Comparison of ENCODE assay signal across 8 mouse cellular contexts in genomic region chr9:90163749-90164095, GRCm38 (mm10). TPM values are rescaled to one million over a fixed set of nuclear protein-coding genes. Genes with fewer than 3 reads are reported as not detected.
DNase-seq lines count a peak whose midpoint lies in the region; ATAC-seq and TF ChIP-seq lines count a peak whose summit lies in the region.

No protein-coding gene starts in this region.

- H3K9ac ChIP-seq in lung, postnatal 0 days (replicated peaks; ENCODE audit: low read depth): no peak overlapping the region
- H3K9ac ChIP-seq in stomach, embryonic 16.5 days (ENCODE audit: low read length): peak overlapping the region; percentile 84

- no peak for TF ChIP-seq EP300 in lung, postnatal 0 days (IDR thresholded peaks at IDR 0.05)

- H3K27ac ChIP-seq in lung, postnatal 0 days (ENCODE audit: low read length): no peak overlapping the region
- peak overlapping the region; percentile 82 for H3K27ac ChIP-seq in stomach, embryonic 16.5 days (ENCODE audit: low read length)

- H3K36me3 ChIP-seq in lung, postnatal 0 days (ENCODE audit: insufficient read depth, low read length): no peaks in the 10 kb centered on the region
- no peaks in the 10 kb centered on the region for H3K36me3 ChIP-seq in stomach, embryonic 16.5 days (ENCODE audit: control insufficient read depth, insufficient read depth, low read length)

- H3K4me3 ChIP-seq in lung, postnatal 0 days (ENCODE audit: low read depth, low read length): peak overlapping the region; percentile 52
- peak overlapping the region; percentile 82 for H3K4me3 ChIP-seq in stomach, embryonic 16.5 days (replicated peaks; ENCODE audit: low read length)

- peak; percentile 31 for ATAC-seq in lung, postnatal 0 days
- ATAC-seq in stomach, embryonic 16.5 days (ENCODE audit: insufficient read depth, low FRiP score): peak; percentile 41

- peak overlapping the region; percentile 89 for H3K4me2 ChIP-seq in lung, postnatal 0 days (replicated peaks; ENCODE audit: low read depth, low read length)
- H3K4me2 ChIP-seq in stomach, embryonic 16.5 days (ENCODE audit: low read depth, low read length): peak overlapping the region; percentile 89

- H3K4me1 ChIP-seq in lung, postnatal 0 days (ENCODE audit: insufficient read depth, low read depth, low read length): 0 out of 2 replicates have a peak, but pooled peaks cover 3% of the 10 kb centered on the region
- H3K4me1 ChIP-seq in stomach, embryonic 16.5 days (ENCODE audit: control insufficient read depth, insufficient read depth, low read length): peaks cover 7% of the 10 kb centered on the region; the same call in 1 of the 2 replicates

- H3K27me3 ChIP-seq in lung, postnatal 0 days (replicated peaks; ENCODE audit: insufficient read depth, low read length): no peaks in the 10 kb centered on the region
- no peaks in the 10 kb centered on the region for H3K27me3 ChIP-seq in stomach, embryonic 16.5 days (ENCODE audit: control insufficient read depth, insufficient read depth, low read length)

- peak; percentile 67 for DNase-seq in embryo, embryonic 10.5 days (ENCODE audit: low spot score)
- DNase-seq in embryo, embryonic 10 days (ENCODE audit: low spot score): no peak
- peak; percentile 70 for DNase-seq in adrenal gland, postnatal 14 days
- peak; percentile 61 to 69 for DNase-seq in heart, adult 9 months (ENCODE audit: low spot score in 2 of 2)
- peak; percentile 19 for DNase-seq in kidney, adult 9 months
- DNase-seq in lung, postnatal 0 days (ENCODE audit: low spot score): peak; percentile 57
- no peak for DNase-seq in cerebellum, adult 11-12 months

- TF ChIP-seq CTCF in lung, postnatal 0 days (IDR thresholded peaks at IDR 0.05): no peak

- 0% methylated on average over 18 of the region's 18 CpGs for WGBS in lung, postnatal 0 days
- 2% methylated on average over 18 of the region's 18 CpGs for WGBS in stomach, embryonic 16.5 days

- no peaks in the 10 kb centered on the region for H3K9me3 ChIP-seq in lung, postnatal 0 days (ENCODE audit: low read length)
- H3K9me3 ChIP-seq in stomach, embryonic 16.5 days (replicated peaks; ENCODE audit: control insufficient read depth, low read length): no peaks in the 10 kb centered on the region

RNA-seq across cellular contexts. Expression of gene Adamts7, which starts 0.9 kb away (rescaled TPM):
- total RNA-seq in adrenal gland, postnatal 14 days (2021): 8.6 and 9.0 TPM in 2 replicates
- 4.1 and 5.4 TPM in 2 replicates for polyA plus RNA-seq in lung, postnatal 0 days (2015; fragmentation: Nextera tagmentation; extraction: Ambion mirVana)
- polyA plus RNA-seq in stomach, embryonic 16.5 days (2015; fragmentation: Nextera tagmentation; extraction: Ambion mirVana): 15.2 and 17.3 TPM in 2 replicates

RNA-seq across cellular contexts. Expression of gene Morf4l1, which starts 49.1 kb away (rescaled TPM):
- 268 and 288 TPM in 2 replicates for total RNA-seq in adrenal gland, postnatal 14 days (2021)
- polyA plus RNA-seq in lung, postnatal 0 days (2015; fragmentation: Nextera tagmentation; extraction: Ambion mirVana): 283 and 290 TPM in 2 replicates
- 383 and 405 TPM in 2 replicates for polyA plus RNA-seq in stomach, embryonic 16.5 days (2015; fragmentation: Nextera tagmentation; extraction: Ambion mirVana)

Comparison
In these comparisons a context has a peak if more than half of its experiments do, and no peak if none do; other contexts are left out.
1. DNase-seq: peak in embryo, embryonic 10.5 days (single experiment), adrenal gland, postnatal 14 days (single experiment), heart, adult 9 months (2 of 2), kidney, adult 9 months (single experiment) and lung, postnatal 0 days (single experiment); none in embryo, embryonic 10 days (single experiment) and cerebellum, adult 11-12 months (single experiment).